Mouse (Mus musculus) embryonic facial prominence, embryonic 12.5 days (tissue): Measurements from ENCODE around the gene Gm5916. TPM values are rescaled to one million over a fixed set of nuclear protein-coding genes. Genes with fewer than 3 reads are reported as not detected.

Experiments
- ATAC-seq: fragments of 200-750 bp; cut with Nextera tagmentation; 2 replicates; pipeline ENCODE4 v1.8.0; 2017; ENCODE audit not compliant: insufficient number of reproducible peaks, insufficient read depth, low FRiP score, low TSS enrichment
- H3K27ac ChIP-seq: fragments of 300-500 bp; sonication (generic); 2 replicates; pipeline ENCODE4 v1.5.1; 2016; ENCODE audit warnings: mild to moderate bottlenecking
- H3K27me3 ChIP-seq: fragments of 300-500 bp; sonication (generic); 2 replicates; pipeline ENCODE4 v1.6.1; 2016; ENCODE audit warnings: mild to moderate bottlenecking, moderate library complexity
- H3K36me3 ChIP-seq: fragments of 300-500 bp; sonication (generic); 2 replicates; pipeline ENCODE4 v1.6.1; 2016; ENCODE audit warnings: mild to moderate bottlenecking
- H3K4me1 ChIP-seq: fragments of 300-500 bp; sonication (generic); 2 replicates; pipeline ENCODE4 v1.6.1; 2016
- H3K4me2 ChIP-seq: fragments of 300-500 bp; sonication (generic); replicated peaks from 2 replicates; pipeline ENCODE4 v1.6.1; 2016; ENCODE audit warnings: mild to moderate bottlenecking, moderate library complexity
- H3K4me3 ChIP-seq: fragments of 300-500 bp; sonication (generic); 2 replicates; pipeline ENCODE4 v1.5.1; 2016; ENCODE audit warnings: mild to moderate bottlenecking
- H3K9ac ChIP-seq: fragments of 300-500 bp; sonication (generic); 2 replicates; pipeline ENCODE4 v1.6.1; 2016; ENCODE audit warnings: mild to moderate bottlenecking, moderate library complexity
- H3K9me3 ChIP-seq: fragments of 300-500 bp; sonication (generic); 2 replicates; pipeline ENCODE4 v1.6.1; 2016; ENCODE audit warnings: mild to moderate bottlenecking, moderate library complexity
- WGBS: fragments of 180-500 bp; shearing (Covaris S2); methylation state at CpG from one replicate; pipeline ENCODE4 v1.1.7; 2016; 5-methylcytosine and 5-hydroxymethylcytosine counted together
- polyA plus RNA-seq: library from polyadenylated mRNA; unstranded; fragments of >200 nt; fragmentation: Nextera tagmentation; extraction: Ambion mirVana; gene quantifications from 2 replicates; pipeline ENCODE4 v1.2.1, GENCODE M21; 2016

The Gm5916 gene
- polyA plus RNA-seq: not detected in 2 replicates

DNA sequence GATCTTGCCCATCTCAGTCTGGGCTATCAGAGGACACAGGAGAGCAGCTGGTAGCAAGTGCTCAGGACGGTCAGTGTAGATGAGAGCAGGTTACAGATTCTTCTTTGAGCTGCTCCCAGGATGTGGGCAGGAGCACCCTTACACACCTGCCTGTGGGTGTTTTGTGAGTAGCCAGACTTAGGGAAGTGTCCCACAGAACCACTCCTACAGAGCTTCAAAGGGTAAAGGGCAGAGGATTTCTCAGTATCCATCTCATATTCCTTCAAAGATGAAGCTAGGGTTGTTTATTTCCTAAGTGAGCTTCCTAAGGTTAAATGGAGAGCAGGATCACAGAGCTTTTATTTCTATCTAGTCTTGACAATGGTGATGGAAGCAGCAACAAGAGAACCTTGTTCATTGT is at the start of gene Gm5916:
Gene Gm5916 (minus strand): TSS at position 101 of the 400 bp plus-strand sequence.
- Histone ChIP-seq H3K27me3 (no peaks in the 10 kb centered on the region), H3K9ac (no peak within 1 kb of the TSS), H3K4me2 (no peak within 1 kb of the TSS), H3K4me1 (no peaks in the 10 kb centered on the region), H3K36me3 (no peaks in the 10 kb centered on the region), H3K9me3 (no peaks in the 10 kb centered on the region), H3K4me3 (no peak within 1 kb of the TSS), H3K27ac (no peak within 1 kb of the TSS)
- no peak for ATAC-seq
- WGBS: 74% methylated on average over 1 of the region's 1 CpGs

Other genes with a start within 250 kb of the Gm5916 start
- gene 9230113P08Rik, start 220.4 kb downstream of the Gm5916 start, polyA plus RNA-seq: not detected in 2 replicates